Mouse (Mus musculus): ENCODE measurements around the gene Atp2b1. TPM values are rescaled to one million over a fixed set of nuclear protein-coding genes. Genes with fewer than 3 reads are reported as not detected.

Gene Atp2b1
- polyA plus RNA-seq, 1 experiment, result 14.9 TPM

DNA sequence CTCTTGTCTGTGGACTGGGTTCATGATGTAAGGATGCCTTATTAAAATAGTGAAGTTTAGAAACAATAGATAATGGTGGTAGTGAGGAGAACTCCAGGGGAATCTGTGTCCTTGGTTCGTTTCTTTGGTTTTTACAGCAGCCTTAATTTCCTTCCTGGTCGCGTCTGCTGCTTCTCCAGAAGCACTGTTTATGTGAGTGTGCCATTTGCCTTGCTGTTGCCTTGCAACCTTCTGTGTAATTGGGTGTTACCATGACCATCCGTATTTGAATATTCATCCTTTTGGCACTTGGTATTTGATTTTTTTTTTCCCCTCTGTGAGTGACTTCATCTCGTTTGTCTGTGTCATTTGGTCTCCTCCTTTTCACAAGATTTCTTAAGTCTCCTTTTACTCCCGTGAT, 27.8 kb downstream of the Atp2b1 start:
- Histone ChIP-seq H3K27ac (replicated peaks; ENCODE audit: low read depth, low read length) (no peak overlapping the region), H3K4me3 (ENCODE audit: insufficient read depth, low read depth, low read length) (no peak overlapping the region), H3K4me1 (ENCODE audit: control insufficient read depth, insufficient read depth, insufficient read length, low read length) (peaks cover 9% of the 10 kb centered on the region)

- Histone ChIP-seq H3K27ac (replicated peaks; ENCODE audit: low read depth, low read length) (no peak overlapping the region), H3K4me1 (ENCODE audit: control insufficient read depth, insufficient read depth, insufficient read length, low read length) (peaks cover 13% of the 10 kb centered on the region)
Measured at GRCm38 (mm10) chr10:98942999-98943398, 28.8 kb downstream of the Atp2b1 start.

DNA sequence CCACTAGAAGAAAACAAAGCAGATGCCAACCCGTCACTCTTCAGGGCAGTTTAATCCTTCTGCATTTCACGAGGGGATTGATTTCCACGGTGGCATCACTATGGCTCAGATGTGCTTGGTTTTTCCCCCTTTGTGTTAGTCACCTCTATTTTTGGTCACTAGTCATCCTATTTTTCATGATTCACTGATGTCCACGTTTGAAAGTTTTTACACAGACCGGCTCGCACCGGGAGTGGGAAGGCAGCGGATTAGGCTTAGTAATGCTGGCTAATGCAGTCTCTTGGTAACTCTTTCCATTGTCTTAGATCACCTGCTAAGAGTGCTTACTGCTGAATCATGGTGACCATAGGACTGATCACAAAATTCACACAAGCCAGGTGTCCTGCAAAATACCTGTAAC, 29.7 kb downstream of the Atp2b1 start:
- H3K4me1 ChIP-seq (ENCODE audit: control insufficient read depth, insufficient read depth, insufficient read length, low read length), result peaks cover 13% of the 10 kb centered on the region
- H3K27ac ChIP-seq (replicated peaks; ENCODE audit: low read depth, low read length), result no peak overlapping the region
- no peak overlapping the region for H3K4me3 ChIP-seq (ENCODE audit: insufficient read depth, low read depth, low read length)

More at GRCm38 (mm10) chr10:98942999-98943398, 28.8 kb downstream of the Atp2b1 start:
- H3K4me3 ChIP-seq (ENCODE audit: insufficient read depth, low read depth, low read length), result no peak overlapping the region

DNA sequence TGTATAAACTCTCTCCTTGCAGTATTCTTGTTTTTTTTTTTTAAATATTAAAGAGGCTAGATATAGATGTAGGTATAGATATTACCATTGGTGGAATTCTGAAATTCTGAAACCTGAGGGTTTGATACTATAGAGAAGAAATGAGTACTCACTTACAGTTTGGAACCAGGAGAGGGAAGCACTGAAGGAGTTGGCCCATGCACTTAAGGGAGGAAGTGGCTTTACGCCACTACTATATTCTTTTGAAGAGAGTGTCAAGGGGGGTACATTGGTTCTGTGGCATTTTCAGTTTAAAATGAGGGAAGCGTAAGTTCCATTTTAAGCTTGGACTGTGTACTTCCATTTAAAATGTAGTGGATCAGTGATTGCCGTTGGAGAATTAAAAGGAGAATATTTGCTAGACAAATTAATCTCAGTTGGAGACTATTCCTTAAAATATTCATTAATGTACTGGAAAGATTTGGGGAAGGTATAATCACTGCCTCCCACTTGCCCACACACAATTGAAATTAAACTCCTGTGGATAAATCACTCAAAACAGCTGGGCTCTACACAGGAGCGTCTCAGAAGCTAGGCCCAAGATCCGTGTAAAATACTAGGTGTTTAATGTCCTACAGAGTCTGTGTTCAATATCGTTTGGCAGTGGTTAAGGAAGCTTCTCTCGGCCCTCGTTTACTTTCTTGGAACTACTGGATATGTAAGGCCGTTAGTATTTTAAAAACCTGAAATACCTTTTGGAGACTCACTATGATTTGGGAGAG, 32.0 kb downstream of the Atp2b1 start:
- no peak overlapping the region for H3K4me3 ChIP-seq (ENCODE audit: insufficient read depth, low read depth, low read length)
- H3K27ac ChIP-seq (replicated peaks; ENCODE audit: low read depth, low read length), result no peak overlapping the region
- peaks cover 12% of the 10 kb centered on the region for H3K4me1 ChIP-seq (ENCODE audit: control insufficient read depth, insufficient read depth, insufficient read length, low read length)

GRCm38 (mm10) chr10:98947206-98947605, 33.0 kb downstream of the Atp2b1 start:
- no peak overlapping the region for H3K27ac ChIP-seq (replicated peaks; ENCODE audit: low read depth, low read length)
- H3K4me1 ChIP-seq (ENCODE audit: control insufficient read depth, insufficient read depth, insufficient read length, low read length), result peaks cover 13% of the 10 kb centered on the region
- no peak overlapping the region for H3K4me3 ChIP-seq (ENCODE audit: insufficient read depth, low read depth, low read length)

- H3K27ac ChIP-seq (replicated peaks; ENCODE audit: low read depth, low read length), result no peak overlapping the region
- peaks cover 13% of the 10 kb centered on the region for H3K4me1 ChIP-seq (ENCODE audit: control insufficient read depth, insufficient read depth, insufficient read length, low read length)
- H3K4me3 ChIP-seq (ENCODE audit: insufficient read depth, low read depth, low read length), result no peak overlapping the region
Measured at GRCm38 (mm10) chr10:98948096-98948495, 33.9 kb downstream of the Atp2b1 start.

DNA sequence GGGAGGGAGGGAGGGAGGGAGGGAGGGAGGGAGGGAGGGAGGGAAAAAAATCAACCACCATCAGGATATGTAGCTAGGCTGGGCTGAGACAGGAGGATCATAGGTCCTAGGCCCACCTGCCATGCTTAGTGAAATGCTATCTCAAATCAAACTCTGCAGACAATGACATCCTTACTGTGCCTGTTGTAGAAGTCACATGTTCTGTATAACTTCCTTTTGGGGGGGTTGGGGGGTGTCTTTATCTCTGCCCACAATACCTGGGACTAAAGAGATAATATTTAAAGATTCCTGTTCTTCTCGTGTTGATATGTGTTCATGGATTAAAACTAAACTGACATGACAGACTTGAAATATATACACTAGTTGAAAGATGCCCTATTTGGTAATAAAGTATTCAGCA, 35.5 kb downstream of the Atp2b1 start:
- Histone ChIP-seq H3K4me1 (ENCODE audit: control insufficient read depth, insufficient read depth, insufficient read length, low read length) (peaks cover 14% of the 10 kb centered on the region), H3K4me3 (ENCODE audit: insufficient read depth, low read depth, low read length) (no peak overlapping the region), H3K27ac (replicated peaks; ENCODE audit: low read depth, low read length) (no peak overlapping the region)

- Histone ChIP-seq H3K4me3 (ENCODE audit: insufficient read depth, low read depth, low read length) (no peak overlapping the region), H3K27ac (replicated peaks; ENCODE audit: low read depth, low read length) (no peak overlapping the region), H3K4me1 (ENCODE audit: control insufficient read depth, insufficient read depth, insufficient read length, low read length) (peaks cover 16% of the 10 kb centered on the region)
Measured at GRCm38 (mm10) chr10:98951286-98952270, 37.4 kb downstream of the Atp2b1 start.

- H3K4me3 ChIP-seq (ENCODE audit: insufficient read depth, low read depth, low read length), result no peak overlapping the region
- no peak overlapping the region for H3K27ac ChIP-seq (replicated peaks; ENCODE audit: low read depth, low read length)
Measured at GRCm38 (mm10) chr10:98954230-98954993, 40.2 kb downstream of the Atp2b1 start.

GRCm38 (mm10) chr10:98956124-98956523, 41.9 kb downstream of the Atp2b1 start:
- peaks cover 26% of the 10 kb centered on the region for H3K4me1 ChIP-seq (ENCODE audit: control insufficient read depth, insufficient read depth, insufficient read length, low read length)
- no peak overlapping the region for H3K4me3 ChIP-seq (ENCODE audit: insufficient read depth, low read depth, low read length)
- H3K27ac ChIP-seq (replicated peaks; ENCODE audit: low read depth, low read length), result no peak overlapping the region

More at GRCm38 (mm10) chr10:98954230-98954993, 40.2 kb downstream of the Atp2b1 start:
- peaks cover 27% of the 10 kb centered on the region for H3K4me1 ChIP-seq (ENCODE audit: control insufficient read depth, insufficient read depth, insufficient read length, low read length)

GRCm38 (mm10) chr10:98958752-98959151, 44.5 kb downstream of the Atp2b1 start:
- Histone ChIP-seq H3K4me1 (ENCODE audit: control insufficient read depth, insufficient read depth, insufficient read length, low read length) (peaks cover 20% of the 10 kb centered on the region), H3K4me3 (ENCODE audit: insufficient read depth, low read depth, low read length) (no peak overlapping the region)

DNA sequence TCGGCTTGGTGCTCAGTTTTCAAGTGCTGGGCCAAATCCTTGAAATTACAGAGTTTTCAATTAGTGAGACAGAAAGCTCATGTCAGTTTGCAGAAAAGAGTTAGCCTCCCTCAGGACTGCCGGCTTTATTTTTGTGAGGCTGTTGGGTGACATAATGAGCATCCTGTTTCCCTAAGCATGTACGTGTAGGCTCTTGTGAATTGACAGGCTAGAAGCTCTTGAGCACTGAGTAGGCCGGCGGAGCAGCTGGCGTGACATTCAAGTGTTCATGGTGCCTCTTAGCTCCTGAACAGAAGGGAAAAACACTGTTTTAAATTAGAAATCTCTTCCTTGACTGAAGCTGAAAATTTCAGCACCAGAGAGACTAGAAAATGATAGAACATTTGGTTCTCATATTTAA, 45.2 kb downstream of the Atp2b1 start:
- Histone ChIP-seq H3K4me1 (ENCODE audit: control insufficient read depth, insufficient read depth, insufficient read length, low read length) (peaks cover 20% of the 10 kb centered on the region), H3K27ac (replicated peaks; ENCODE audit: low read depth, low read length) (0 out of 2 replicates have a peak overlapping the region, but pooled peaks have one; percentile 51), H3K4me3 (ENCODE audit: insufficient read depth, low read depth, low read length) (no peak overlapping the region)

More at GRCm38 (mm10) chr10:98958752-98959151, 44.5 kb downstream of the Atp2b1 start:
- H3K27ac ChIP-seq (replicated peaks; ENCODE audit: low read depth, low read length), result no peak overlapping the region

- Histone ChIP-seq H3K27ac (replicated peaks; ENCODE audit: low read depth, low read length) (no peak overlapping the region), H3K4me1 (ENCODE audit: control insufficient read depth, insufficient read depth, insufficient read length, low read length) (peaks cover 18% of the 10 kb centered on the region), H3K4me3 (ENCODE audit: insufficient read depth, low read depth, low read length) (no peak overlapping the region)
Measured at GRCm38 (mm10) chr10:98960911-98961310, 46.7 kb downstream of the Atp2b1 start.

- no peak overlapping the region for H3K4me3 ChIP-seq (ENCODE audit: insufficient read depth, low read depth, low read length)
- H3K4me1 ChIP-seq (ENCODE audit: control insufficient read depth, insufficient read depth, insufficient read length, low read length), result peaks cover 15% of the 10 kb centered on the region
Measured at GRCm38 (mm10) chr10:98962092-98962491, 47.9 kb downstream of the Atp2b1 start.

More at GRCm38 (mm10) chr10:98962092-98962491, 47.9 kb downstream of the Atp2b1 start:
- H3K27ac ChIP-seq (replicated peaks; ENCODE audit: low read depth, low read length), result no peak overlapping the region
